Mouse (Mus musculus) gastrocnemius, postnatal 36 days (tissue): Measurements from ENCODE around the gene Olfr347. TPM values are rescaled to one million over a fixed set of nuclear protein-coding genes. Genes with fewer than 3 reads are reported as not detected.

ENCODE experiments used
- DNase-seq, 2 experiments: peaks; one replicate each; pipeline ENCODE4 v3.0.0; 2022
- intact Hi-C: fragments of 180-260 bp; cut with DNase I; formaldehyde crosslinking; loops from one replicate; pipeline ENCODE4 v1.15.1; 2025
- long read RNA-seq, 2 experiments: library from polyadenylated mRNA; stranded (forward); transcript quantifications; one replicate each; pipeline ENCODE4 v2.0.0; 2021
- total RNA-seq, 2 experiments: library from RNA; stranded (reverse); gene quantifications; 2 replicates each; pipeline ENCODE4 v1.2.3; 2021

Gene Olfr347
- not detected for total RNA-seq
- long read RNA-seq, experiment 1 = 0 reads
- long read RNA-seq, experiment 2 = 0 reads

DNA sequence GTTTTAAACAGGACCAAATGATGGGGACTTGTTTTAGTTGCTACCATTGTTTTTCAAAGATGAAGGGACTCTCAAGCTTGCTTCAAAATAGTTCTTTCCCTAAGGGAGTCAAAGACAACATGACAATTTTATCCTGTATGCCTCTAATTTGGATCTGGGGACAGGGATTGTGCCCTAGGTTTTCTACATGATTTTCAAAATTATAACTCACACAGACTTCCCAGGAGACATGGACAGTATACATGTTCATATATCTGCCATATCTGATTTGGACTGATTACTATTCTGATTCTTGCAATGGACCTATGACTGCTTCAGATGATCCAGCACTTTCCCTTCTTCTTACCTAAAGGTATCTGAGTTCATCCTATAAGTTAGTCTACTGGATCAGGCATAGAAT, at the start of gene Olfr347:
TSS of gene Olfr347 (plus strand) at position 301 of the 400 bp plus-strand sequence.
- intact Hi-C loops = no loop called here
- no peak for DNase-seq

DNA sequence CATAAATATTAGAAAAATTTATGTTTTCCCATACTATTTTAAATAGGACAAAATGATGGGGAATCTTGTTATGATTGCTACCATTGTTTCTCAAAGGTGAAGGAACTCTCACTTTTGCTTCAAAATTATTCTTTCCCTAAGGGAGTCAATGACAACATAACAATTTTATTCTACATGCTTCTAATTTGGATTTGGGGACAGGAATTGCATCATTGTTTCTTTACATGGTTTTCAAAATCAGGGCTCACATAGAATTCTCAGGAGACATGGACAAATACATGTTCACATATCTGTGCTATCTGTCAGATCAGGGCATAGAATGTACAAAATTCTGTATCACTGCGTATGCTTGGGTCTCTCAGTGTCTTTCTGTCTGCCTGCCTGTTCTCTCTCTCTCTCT, 46.2 kb upstream of the Olfr347 start, which contains the start of gene Olfr346:
TSS of gene Olfr346 (plus strand) at position 301 of the 400 bp plus-strand sequence.
- intact Hi-C loops = no loop called here

DNA sequence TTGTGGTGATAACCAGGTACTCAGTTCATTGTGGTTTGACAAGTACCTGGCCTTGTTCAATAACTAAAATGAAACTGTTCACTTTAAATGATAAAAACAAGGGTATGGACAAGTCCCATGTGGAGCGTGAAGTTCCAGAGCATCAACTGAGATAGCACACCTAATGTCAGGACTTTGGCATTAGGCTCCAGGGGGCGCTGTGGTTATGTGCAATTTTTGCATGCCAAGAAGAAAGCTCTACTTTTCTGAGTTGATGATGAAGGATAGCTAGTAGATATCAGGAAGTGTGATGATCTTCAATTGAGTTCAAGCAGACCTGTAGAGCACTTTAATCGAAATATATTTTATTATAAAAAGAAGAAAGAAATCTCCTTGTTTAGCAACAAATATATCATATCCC, 4.5 kb downstream of the Olfr347 start:
- intact Hi-C loops = no loop called here
- no peak for DNase-seq

More for the DNA sequence above, 46.2 kb upstream of the Olfr347 start, which contains the start of gene Olfr346:
- DNase-seq = no peak

DNA sequence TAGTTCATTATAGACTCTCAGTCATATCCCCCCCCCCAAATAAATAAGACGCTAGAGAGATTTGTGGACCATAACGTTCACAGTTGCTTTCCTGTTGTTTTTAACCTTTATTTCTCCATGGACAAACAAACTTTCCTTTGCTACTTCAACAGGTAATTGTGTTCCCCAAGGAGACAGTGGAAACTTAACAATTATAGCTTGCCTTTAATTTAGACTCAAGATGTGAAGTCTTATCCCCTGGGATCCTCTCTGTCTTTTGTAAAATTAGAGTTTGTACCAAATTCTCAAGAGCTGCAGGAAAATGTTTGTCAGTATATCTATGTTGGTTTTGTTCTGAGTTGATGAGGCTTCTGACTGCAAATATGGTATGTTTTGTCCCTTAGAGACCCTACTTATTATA, 52.3 kb downstream of the Olfr347 start, which contains the start of gene Olfr348:
TSS of gene Olfr348 (plus strand) at position 301 of the 400 bp plus-strand sequence.
- intact Hi-C loops = no loop called here
- DNase-seq = no peak

Other genes with a start within 250 kb of the Olfr347 start
- not detected for gene Olfr341, start 249.4 kb upstream of the Olfr347 start, total RNA-seq
- gene Olfr342, start 206.9 kb upstream of the Olfr347 start, total RNA-seq = not detected
- not detected for gene Olfr344, start 165.2 kb upstream of the Olfr347 start, total RNA-seq
- not detected for gene Olfr345, start 91.9 kb upstream of the Olfr347 start, total RNA-seq
- gene Olfr346, start 46.1 kb upstream of the Olfr347 start, total RNA-seq = not detected
- not detected for gene Olfr348, start 52.4 kb downstream of the Olfr347 start, total RNA-seq
- not detected for gene Olfr50, start 58.6 kb downstream of the Olfr347 start, total RNA-seq
- not detected for gene Olfr3, start 85.1 kb downstream of the Olfr347 start, total RNA-seq
- gene Olfr350, start 114.4 kb downstream of the Olfr347 start, total RNA-seq = not detected
- not detected for gene Olfr351, start 130.8 kb downstream of the Olfr347 start, total RNA-seq
- not detected for gene Olfr352, start 136.6 kb downstream of the Olfr347 start, total RNA-seq
- not detected for gene Olfr353, start 161.0 kb downstream of the Olfr347 start, total RNA-seq
- not detected for gene Olfr354, start 173.8 kb downstream of the Olfr347 start, total RNA-seq
- not detected for gene Olfr355, start 197.0 kb downstream of the Olfr347 start, total RNA-seq
- gene Olfr356, start 205.2 kb downstream of the Olfr347 start, total RNA-seq = not detected